In genomic region chr9:85772280-85772679, GRCm38 (mm10) we compare ENCODE assay signal across 17 mouse cellular contexts.
"Had no signal": no experiment of that assay in that cellular context is flagged by ENCODE, and none has a peak within 500 bp of the region (broad histone marks: within the 10 kb centered on the region; RNA-seq: fewer than 3 reads in every experiment).

No protein-coding gene starts in this region.

- H3K9me3 ChIP-seq: kidney, embryonic 15.5 days; limb, embryonic 12.5 days; liver, embryonic 13.5 days; megakaryocyte, embryonic 14.5 days; midbrain, embryonic 15.5 days; neural tube, embryonic 13.5 days; stomach, embryonic 15.5 days had no signal

- H3K4me3 ChIP-seq: kidney, embryonic 15.5 days; limb, embryonic 12.5 days; liver, embryonic 13.5 days; megakaryocyte, embryonic 14.5 days; midbrain, embryonic 15.5 days; neural tube, embryonic 13.5 days; stomach, embryonic 15.5 days had no signal

- H3K27ac ChIP-seq: kidney, embryonic 15.5 days; limb, embryonic 12.5 days; liver, embryonic 13.5 days; midbrain, embryonic 15.5 days; neural tube, embryonic 13.5 days; stomach, embryonic 15.5 days had no signal

- H3K4me1 ChIP-seq: kidney, embryonic 15.5 days; limb, embryonic 12.5 days; liver, embryonic 13.5 days; midbrain, embryonic 15.5 days; stomach, embryonic 15.5 days had no signal

- DNase-seq: kidney, adult 2 months; kidney, postnatal 14 days; layer of hippocampus, adult 9-11 months; liver; liver, embryonic 13.5 days; liver, postnatal 0 days; lung, postnatal 36 days; retina, postnatal 1 day; right cerebral cortex, postnatal 4 days; thymus, postnatal 36 days had no signal

- H3K36me3 ChIP-seq: kidney, embryonic 15.5 days; limb, embryonic 12.5 days; liver, embryonic 13.5 days; midbrain, embryonic 15.5 days; neural tube, embryonic 13.5 days; stomach, embryonic 15.5 days had no signal

- H3K4me2 ChIP-seq: kidney, embryonic 15.5 days; limb, embryonic 12.5 days; liver, embryonic 13.5 days; midbrain, embryonic 11.5 days; midbrain, embryonic 15.5 days; neural tube, embryonic 13.5 days; stomach, embryonic 15.5 days had no signal

- H3K27me3 ChIP-seq: kidney, embryonic 15.5 days; limb, embryonic 12.5 days; liver, embryonic 13.5 days; midbrain, embryonic 15.5 days; neural tube, embryonic 13.5 days; stomach, embryonic 15.5 days had no signal

- H3K9ac ChIP-seq: kidney, embryonic 15.5 days; limb, embryonic 12.5 days; liver, embryonic 13.5 days; liver, postnatal 0 days; midbrain, embryonic 15.5 days; neural tube, embryonic 13.5 days; stomach, embryonic 15.5 days had no signal

- ATAC-seq: liver, postnatal 0 days; midbrain, embryonic 15.5 days had no signal
